Mouse (Mus musculus): ENCODE results near the gene Lrrc29.

Lrrc29 gene

DNA sequence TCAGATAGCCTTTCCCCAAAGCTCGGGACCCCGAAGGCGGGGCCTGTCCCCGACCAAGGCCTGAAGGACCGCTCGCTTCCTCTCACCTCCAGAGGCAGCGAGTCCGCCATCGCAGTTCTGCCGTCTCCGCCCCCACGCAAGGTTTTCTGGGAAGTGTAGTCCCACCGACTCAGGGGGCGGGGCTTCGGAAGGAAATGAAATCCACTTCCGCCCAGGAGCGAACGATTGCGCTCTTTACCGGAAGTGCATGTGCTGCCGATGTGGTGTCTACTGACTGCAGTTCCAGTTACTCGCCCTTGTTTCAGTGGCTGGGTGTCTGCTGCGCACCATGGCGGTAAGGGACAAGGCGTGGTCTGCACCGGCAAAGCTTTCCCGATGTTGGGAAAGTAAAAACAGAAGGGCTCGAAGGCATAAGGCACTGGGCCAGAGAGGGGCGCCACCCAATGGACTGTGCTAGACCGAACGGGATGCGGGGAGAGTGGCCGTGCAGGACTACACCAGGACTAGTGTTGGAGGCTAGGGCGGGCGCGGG lies at the start of gene Lrrc29, which contains the start of gene Tmem208:
Gene Lrrc29, minus strand, starts transcription at position 138 of the 532 bp plus-strand sequence.
Gene Tmem208, plus strand, starts transcription at position 214 of the 532 bp plus-strand sequence.
- in situ Hi-C loops (cut with MboI, MseI): no loop called here

- in situ Hi-C loops (cut with MboI, MseI): no loop called here
Measured at GRCm38 (mm10) chr8:105374513-105374966, 48.5 kb upstream of the Lrrc29 start.

DNA sequence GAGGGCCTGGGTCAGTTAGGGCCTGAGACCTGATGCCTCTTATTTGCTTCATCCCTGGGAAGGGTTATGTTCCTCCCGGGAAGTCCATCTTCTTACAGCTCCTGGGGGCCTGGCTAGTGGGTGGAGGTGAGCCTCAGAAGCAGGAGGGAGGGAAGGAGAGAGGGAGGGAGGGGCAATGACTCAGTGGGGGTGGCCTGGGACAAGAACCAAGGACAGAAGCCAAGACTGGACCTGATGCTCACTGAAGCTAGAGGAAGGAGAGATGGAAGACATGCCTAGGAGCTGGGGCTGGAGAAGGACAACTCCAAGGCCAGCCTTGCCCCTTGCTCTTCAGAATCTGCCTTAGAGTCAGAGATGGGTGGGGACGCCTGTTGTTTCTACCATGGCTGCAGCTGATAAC lies 47.0 kb upstream of the Lrrc29 start, which contains the start of gene Plekhg4:
Gene Plekhg4, plus strand, starts transcription at position 243 of the 400 bp plus-strand sequence.
- in situ Hi-C loops (cut with MboI, MseI): no loop called here

DNA sequence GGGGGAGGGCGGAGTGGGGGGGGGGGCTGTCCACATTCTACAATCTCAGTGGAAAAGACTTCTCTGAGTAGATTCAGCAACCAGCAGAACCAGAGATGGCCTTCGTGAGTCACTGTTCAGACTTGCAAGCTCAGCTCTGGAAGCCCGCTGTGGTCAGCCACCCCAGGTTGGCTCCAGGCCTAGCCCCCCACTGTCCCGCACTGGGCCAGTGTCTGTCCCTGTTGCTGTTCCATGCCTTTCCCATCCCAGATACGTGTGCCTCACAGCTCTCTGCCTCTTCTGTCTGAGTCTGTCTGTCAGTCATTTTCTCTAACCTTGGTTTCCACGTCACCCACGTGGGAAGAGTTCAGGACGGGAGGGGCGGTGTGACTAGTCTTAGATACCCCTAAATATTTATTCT lies 46.4 kb upstream of the Lrrc29 start:
- in situ Hi-C loops (cut with MboI, MseI): no loop called here

DNA sequence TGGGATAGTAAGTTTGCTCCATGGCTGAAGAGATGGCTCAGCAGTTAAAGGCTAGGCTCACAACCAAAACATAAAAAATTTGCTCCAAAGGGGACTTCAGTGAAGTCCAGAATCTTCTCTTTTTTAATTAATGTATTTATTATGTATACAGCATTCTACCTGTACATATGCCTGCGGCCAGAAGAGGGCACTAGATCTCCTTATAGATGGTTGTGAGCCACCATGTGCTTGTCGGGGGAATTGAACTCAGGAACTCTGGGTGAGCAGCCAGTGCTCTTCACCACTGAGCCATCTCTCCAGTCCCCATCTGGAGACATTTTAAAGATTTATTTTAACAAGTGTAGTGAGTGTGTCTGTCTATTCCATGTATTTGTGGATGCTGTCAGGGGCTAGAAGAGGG lies 41.0 kb upstream of the Lrrc29 start:
- in situ Hi-C loops (cut with MboI, MseI): no loop called here

- in situ Hi-C loops (cut with MboI, MseI): no loop called here
Measured at GRCm38 (mm10) chr8:105361751-105362702, 35.9 kb upstream of the Lrrc29 start.

DNA sequence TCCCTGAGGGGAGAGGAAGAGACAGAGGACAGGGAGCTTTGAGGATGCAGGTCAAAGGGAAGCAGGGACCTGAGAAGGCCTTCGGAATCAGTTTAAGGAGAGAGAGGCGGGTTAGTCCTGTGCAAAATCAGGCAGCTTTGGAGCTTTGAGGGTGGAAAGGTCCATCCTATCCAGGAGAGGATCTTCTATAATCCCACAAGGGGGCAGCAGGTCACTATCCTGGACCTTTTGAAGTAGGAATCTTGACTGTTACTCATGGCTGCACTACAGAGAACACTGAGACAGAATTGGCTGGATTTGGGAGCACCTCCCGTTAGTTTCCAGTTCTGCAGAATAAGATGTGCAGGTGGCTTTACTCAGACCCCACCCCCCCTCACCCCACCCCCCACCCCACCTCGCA lies 33.6 kb upstream of the Lrrc29 start:
- in situ Hi-C loops (cut with MboI, MseI): no loop called here

- in situ Hi-C loops (cut with MboI, MseI): no loop called here
Measured at GRCm38 (mm10) chr8:105359208-105359607, 33.1 kb upstream of the Lrrc29 start.

DNA sequence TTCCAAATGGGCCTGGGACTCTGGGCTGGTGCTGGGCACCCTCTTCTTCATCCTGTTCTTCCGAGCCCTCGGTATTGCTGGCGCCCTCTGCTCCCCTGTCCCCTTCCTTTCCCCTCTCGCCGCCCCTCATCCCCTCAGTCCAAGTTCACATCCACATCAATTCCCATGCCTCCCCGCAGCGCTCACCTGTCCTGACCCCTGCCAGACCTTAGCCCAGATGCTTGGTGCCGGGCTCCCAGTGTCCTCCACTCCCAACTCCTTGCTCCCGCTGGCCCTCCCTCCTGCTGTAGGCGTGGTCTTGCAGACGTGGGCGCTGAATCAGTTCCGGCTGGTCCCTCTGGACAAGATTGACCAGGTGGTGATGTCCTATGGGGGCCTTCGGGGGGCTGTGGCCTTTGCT lies 30.6 kb upstream of the Lrrc29 start:
- in situ Hi-C loops (cut with MboI, MseI): no loop called here

DNA sequence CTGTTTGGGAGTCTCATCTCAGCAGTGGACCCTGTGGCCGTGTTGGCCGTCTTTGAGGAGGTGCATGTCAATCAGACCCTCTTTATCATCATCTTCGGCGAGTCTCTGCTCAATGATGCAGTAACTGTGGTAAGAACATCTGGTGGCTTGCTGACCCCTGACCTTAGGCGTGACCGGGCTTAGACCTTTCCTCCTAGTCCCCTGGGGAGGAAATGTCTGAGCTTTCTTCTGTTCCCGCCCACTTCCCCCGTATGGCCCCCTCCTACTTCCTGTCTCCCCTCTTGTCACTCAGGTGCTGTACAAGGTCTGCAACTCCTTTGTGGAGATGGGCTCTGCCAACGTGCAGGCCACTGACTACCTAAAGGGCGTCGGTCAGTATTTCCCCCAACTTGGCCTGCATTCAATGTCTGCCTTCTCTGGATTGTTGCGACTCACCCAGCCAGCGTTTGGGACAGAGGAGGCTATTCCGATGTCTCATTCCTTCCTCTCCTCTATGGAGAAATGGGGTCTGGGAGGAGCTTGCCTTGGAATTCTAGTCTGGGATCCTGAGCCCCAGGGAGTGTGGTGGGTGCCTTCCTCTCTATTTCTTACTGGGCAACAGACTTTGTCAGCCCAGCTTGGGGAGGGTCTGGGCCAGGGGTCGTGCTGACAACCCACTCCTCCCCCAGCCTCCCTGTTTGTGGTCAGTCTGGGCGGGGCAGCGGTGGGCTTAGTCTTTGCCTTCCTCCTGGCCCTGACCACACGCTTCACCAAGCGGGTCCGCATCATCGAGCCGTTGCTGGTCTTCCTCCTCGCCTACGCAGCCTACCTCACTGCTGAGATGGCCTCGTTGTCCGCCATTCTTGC lies 29.3 kb upstream of the Lrrc29 start:
- in situ Hi-C loops (cut with MboI, MseI): no loop called here

GRCm38 (mm10) chr8:105354549-105354948 lies 28.5 kb upstream of the Lrrc29 start:
- in situ Hi-C loops (cut with MboI, MseI): no loop called here

DNA sequence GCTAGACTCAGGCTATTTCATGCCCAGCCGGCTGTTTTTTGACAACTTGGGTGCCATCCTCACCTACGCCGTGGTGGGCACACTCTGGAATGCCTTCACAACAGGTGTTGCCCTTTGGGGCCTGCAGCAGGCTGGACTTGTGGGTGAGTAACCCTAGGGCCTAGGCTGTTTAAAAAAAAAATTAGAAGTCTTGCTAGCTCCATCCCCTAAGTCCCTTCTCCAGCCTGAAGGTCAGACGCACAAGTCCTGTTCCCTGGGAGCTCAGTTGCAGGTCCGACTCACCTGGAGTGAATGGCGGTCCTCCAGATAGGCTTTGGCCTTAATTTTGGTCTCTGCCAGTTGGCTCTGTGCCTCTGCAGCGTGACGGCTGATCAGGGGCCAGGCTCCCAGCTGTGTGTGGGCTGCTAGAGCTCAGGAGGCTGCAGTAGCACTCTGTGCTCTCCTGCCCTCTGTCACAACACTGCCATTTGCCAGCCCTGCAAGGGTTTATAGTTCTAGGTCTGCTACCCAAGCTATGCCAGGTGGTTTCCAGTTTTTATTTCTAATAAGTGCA lies 27.6 kb upstream of the Lrrc29 start:
- in situ Hi-C loops (cut with MboI, MseI): no loop called here

DNA sequence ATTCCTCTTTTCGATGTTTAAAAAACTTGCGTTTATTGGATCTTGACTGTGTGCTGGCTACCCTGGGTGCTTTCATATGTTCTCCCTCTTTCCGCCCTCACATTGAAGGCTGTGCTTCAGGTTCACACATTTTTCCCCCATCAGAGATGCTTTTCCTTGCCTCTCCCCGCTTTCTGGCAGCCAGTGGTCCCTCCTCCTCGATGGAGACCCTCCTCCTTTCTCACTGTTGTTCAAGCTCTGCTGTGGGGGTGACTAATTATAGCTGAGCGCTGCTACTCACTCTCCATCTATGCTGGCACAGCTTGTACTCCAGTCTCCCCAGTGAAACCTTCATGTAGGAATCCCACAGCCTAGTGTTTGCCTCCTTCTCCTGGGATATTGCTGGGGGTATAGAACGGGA lies 24.1 kb upstream of the Lrrc29 start:
- in situ Hi-C loops (cut with MboI, MseI): no loop called here

DNA sequence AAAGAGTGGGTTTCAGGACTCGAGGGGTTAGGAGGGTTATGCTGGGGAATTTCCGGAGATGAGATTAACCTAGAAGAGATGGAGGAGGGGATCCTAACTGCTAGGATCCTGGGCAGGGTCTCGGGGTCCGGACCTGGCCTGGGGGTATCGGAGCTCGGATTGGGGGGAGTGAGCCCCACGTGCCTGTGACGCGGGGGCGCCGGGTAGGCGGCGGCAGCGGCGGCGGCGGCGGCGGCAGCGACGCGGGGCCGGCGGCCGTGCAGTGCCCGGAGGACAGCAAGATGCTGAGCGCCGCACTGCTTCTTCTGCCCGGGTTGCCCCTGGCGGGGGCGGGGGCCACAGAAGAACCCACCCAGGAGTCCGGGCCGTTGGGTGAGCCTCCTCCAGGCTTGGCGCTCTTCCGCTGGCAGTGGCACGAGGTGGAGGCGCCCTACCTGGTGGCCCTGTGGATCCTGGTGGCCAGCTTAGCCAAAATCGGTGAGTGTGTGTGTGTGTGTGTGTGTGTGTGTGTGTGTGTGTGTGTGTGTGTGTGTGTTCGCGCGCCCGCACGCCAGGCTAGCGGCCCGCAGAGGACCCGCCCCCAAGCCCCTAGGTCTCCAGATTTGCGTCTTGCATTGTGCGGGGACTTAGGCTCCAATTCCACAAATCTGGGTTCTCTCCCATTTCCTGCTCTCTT lies 23.2 kb upstream of the Lrrc29 start:
- in situ Hi-C loops (cut with MboI, MseI): loop anchor here in 1 of 2 experiments (5.0 kb wide), 1 partner anchor 57 kb away; no protein-coding TSS in a partner anchor

- in situ Hi-C loops (cut with MboI, MseI): loop anchor here in 1 of 2 experiments (5.0 kb wide), 1 partner anchor 56 kb away; no protein-coding TSS in a partner anchor
Measured at GRCm38 (mm10) chr8:105348450-105349095, 22.5 kb upstream of the Lrrc29 start, which contains the start of gene Slc9a5. Gene Slc9a5 (plus strand): TSS chr8:105348843.

DNA sequence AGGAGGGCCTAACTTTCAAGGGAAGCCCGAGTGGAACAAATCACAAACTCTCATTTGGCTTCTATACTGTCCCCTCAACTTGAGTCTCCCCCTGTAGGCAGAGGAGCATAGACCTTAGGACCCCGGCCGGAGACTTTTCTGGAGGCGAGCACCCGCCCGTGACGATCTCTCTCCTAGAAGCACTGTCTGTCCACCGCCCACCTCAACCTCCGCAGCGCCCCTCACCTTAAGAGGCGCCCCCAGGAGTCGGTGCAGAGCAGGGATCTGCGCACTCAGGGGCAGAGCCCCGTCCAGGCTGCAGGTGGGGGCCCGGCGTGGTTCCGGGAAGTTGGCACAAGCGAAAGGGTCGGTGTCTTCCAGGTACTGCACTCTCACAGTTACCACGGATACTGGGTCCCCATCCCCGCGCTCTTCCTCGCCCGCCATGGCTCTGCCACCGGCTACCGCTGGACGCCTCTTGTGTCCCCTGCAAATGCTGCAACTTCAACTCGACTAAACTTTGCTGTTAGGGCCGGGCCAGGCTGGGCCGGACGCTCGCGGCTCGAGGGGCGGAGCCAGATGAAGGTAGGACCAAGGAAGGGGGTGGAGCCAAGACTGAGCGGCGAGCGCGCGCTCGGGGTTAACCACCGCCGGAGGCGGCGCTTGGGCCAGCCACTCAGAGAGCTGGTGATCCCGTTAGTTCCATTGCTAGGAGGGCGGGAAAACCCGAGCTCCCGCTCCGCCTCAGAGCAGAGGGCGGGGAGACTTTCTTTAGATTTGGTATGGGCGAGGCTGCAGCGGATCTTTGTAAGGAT lies 21.5 kb upstream of the Lrrc29 start, which contains the start of gene Fhod1:
Gene Fhod1, minus strand, starts transcription at position 526 of the 794 bp plus-strand sequence.
- in situ Hi-C loops (cut with MboI, MseI): loop anchor here in 1 of 2 experiments (5.0 kb wide), 1 partner anchor 55 kb away; no protein-coding TSS in a partner anchor

GRCm38 (mm10) chr8:105346611-105347427 lies 20.7 kb upstream of the Lrrc29 start:
- in situ Hi-C loops (cut with MboI, MseI): loop anchor here in 1 of 2 experiments (5.0 kb wide), 1 partner anchor 55 kb away; no protein-coding TSS in a partner anchor
